Mouse (Mus musculus): ENCODE data around the gene Pelp1.

DNA sequence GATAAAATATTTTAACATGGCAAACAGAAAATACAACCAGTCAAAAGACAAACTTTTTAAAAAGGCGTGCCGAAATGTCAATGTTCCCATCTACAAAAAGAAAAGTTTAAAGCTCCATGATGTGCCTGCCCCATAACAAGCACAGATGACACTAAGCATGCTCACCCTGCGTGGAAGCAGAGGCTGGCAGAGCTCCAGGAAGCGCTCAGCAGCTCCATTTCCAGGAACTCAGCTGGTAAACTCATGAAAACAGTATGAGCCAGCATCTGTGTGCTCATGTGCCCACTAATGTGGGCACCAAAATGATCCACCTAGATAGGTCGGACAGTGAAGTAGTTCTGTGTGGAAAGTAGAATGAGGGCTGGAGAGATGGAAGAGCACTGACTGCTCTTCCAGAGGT is 20.4 kb downstream of the Pelp1 start:
- TF ChIP-seq CTCF (IDR thresholded peaks at IDR 0.05; ENCODE audit: low read depth, low read length) (no peak), EP300 (IDR thresholded peaks at IDR 0.05; ENCODE audit: insufficient read depth, low read depth, low read length) (no peak), POLR2A (IDR thresholded peaks at IDR 0.05; ENCODE audit: insufficient read depth, low read length) (no peak)

Data from ES-Bruce4 (cell line).